Mouse (Mus musculus) hindbrain, embryonic 12.5 days (tissue): Measurements from ENCODE around the gene Plekhm1. TPM values are rescaled to one million over a fixed set of nuclear protein-coding genes. Genes with fewer than 3 reads are reported as not detected.

ENCODE experiments used
- ATAC-seq: fragments of 200-750 bp; cut with Nextera tagmentation; 2 replicates; pipeline ENCODE4 v1.8.0; 2017; ENCODE audit warnings: moderate TSS enrichment; ENCODE audit not compliant: low FRiP score
- H3K27ac ChIP-seq: fragments of 300-500 bp; sonication (generic); 2 replicates; pipeline ENCODE4 v1.5.1; 2016; ENCODE audit warnings: mild to moderate bottlenecking
- H3K27me3 ChIP-seq: fragments of 300-500 bp; sonication (generic); 2 replicates; pipeline ENCODE4 v1.6.1; 2016; ENCODE audit warnings: mild to moderate bottlenecking
- H3K36me3 ChIP-seq: fragments of 300-500 bp; sonication (generic); 2 replicates; pipeline ENCODE4 v1.6.1; 2016; ENCODE audit warnings: mild to moderate bottlenecking
- H3K4me1 ChIP-seq: fragments of 300-500 bp; sonication (generic); 2 replicates; pipeline ENCODE4 v1.6.1; 2016
- H3K4me2 ChIP-seq: fragments of 300-500 bp; sonication (generic); replicated peaks from 2 replicates; pipeline ENCODE4 v1.6.1; 2016; ENCODE audit warnings: mild to moderate bottlenecking
- H3K4me3 ChIP-seq: fragments of 300-500 bp; sonication (generic); 2 replicates; pipeline ENCODE4 v1.5.1; 2016; ENCODE audit warnings: mild to moderate bottlenecking
- H3K9ac ChIP-seq: fragments of 300-500 bp; sonication (generic); 2 replicates; pipeline ENCODE4 v1.6.1; 2016; ENCODE audit warnings: mild to moderate bottlenecking, moderate library complexity
- H3K9me3 ChIP-seq: fragments of 300-500 bp; sonication (generic); replicated peaks from 2 replicates; pipeline ENCODE4 v1.6.1; 2016; ENCODE audit warnings: mild to moderate bottlenecking
- WGBS: fragments of 180-500 bp; shearing (Covaris S2); methylation state at CpG from one replicate; pipeline ENCODE4 v1.1.7; 2016; 5-methylcytosine and 5-hydroxymethylcytosine counted together
- polyA plus RNA-seq: library from polyadenylated mRNA; unstranded; fragments of >200 nt; fragmentation: Nextera tagmentation; extraction: Ambion mirVana; gene quantifications from 2 replicates; pipeline ENCODE4 v1.2.1, GENCODE M21; 2016

Gene Plekhm1
- polyA plus RNA-seq, 1 experiment from 2014 or later = 11.5 TPM

DNA sequence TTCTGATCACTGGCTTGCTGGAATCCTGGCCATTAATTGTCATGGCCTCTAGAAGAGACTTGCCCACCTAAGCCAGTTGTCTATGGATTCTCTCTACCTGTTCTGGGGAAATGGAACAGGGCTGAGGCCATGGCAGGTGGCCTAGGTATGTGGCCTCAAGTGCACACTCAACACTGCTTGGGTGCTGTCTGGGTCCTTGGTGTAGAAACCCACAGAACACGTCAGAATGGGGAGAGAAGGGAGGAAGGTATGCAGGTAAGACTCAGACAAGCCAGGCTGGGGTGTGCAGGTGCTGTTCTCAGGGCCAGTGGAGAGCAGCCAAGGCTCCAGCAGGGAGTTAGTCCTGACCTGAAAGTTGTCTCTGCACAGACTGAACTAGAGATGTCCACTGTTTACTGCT lies 94.4 kb downstream of the Plekhm1 start:
- H3K27me3 ChIP-seq = no peaks in the 10 kb centered on the region
- no peak overlapping the region for H3K9ac ChIP-seq
- H3K4me3 ChIP-seq = no peak overlapping the region
- no peak overlapping the region for H3K4me2 ChIP-seq
- no peak for ATAC-seq
- H3K27ac ChIP-seq = no peak overlapping the region
- WGBS = 76% methylated on average over 1 of the region's 1 CpGs
- no peaks in the 10 kb centered on the region for H3K4me1 ChIP-seq
- no peaks in the 10 kb centered on the region for H3K9me3 ChIP-seq
- H3K36me3 ChIP-seq = no peaks in the 10 kb centered on the region

DNA sequence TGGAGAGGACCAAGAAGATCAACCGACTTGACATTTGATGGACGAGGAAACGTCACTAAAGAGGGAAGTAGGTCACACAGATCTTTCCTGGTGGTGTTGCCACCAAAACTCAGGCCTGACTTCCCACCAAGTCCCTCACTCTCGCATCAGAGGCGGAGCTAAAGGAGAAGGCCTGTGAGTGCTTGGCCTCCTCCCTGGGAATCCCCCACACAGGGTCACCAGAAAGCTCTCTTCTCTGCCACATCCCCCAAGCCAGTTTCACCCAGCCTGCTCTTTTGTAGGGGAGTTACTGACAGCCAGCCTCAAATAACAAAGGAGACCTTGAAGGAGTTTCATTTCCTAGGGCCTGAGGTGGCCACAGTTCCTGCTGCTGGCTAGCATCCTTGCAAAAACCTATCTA lies 97.1 kb downstream of the Plekhm1 start:
- WGBS = 77% methylated on average over 5 of the region's 5 CpGs
- Histone ChIP-seq H3K4me2 (no peak overlapping the region), H3K27me3 (peaks cover 6% of the 10 kb centered on the region), H3K9ac (no peak overlapping the region), H3K27ac (no peak overlapping the region), H3K9me3 (no peaks in the 10 kb centered on the region), H3K36me3 (no peaks in the 10 kb centered on the region), H3K4me1 (peaks cover 8% of the 10 kb centered on the region), H3K4me3 (no peak overlapping the region)
- ATAC-seq = no peak

DNA sequence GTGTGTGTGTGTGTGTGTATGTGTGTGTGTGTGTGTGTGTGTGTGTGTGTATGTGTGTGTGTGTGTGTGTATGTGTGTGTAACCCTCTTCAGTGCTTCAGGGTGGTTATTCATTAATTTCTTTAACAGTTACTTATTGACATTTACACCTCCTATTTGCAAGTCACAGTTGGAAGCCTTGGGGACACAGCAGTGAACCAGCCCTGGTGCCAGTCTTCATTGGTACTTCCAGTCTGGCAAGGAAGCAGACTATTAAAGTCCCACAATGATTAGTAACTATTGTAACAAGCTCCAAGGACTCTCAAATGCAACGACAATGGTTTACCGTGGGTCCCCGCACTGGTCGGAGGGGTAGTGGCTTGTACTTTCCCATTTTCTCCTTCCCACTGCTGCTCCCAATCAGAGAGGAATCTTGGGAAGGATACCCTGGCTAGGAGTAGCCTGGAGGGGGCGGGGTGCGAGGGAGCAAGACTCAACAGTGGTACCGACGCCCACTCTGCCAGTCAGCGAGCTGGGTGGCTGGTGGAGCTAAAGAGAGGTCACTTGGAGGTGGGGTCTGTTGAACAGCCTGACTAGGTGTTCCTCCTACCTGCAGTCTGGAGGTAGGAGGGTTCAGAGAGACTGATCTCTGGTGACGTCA lies 97.6 kb downstream of the Plekhm1 start:
- Histone ChIP-seq H3K27ac (no peak overlapping the region), H3K27me3 (peaks cover 7% of the 10 kb centered on the region), H3K4me3 (no peak overlapping the region), H3K36me3 (no peaks in the 10 kb centered on the region), H3K4me1 (peaks cover 8% of the 10 kb centered on the region), H3K4me2 (no peak overlapping the region), H3K9me3 (no peaks in the 10 kb centered on the region), H3K9ac (no peak overlapping the region)
- no peak for ATAC-seq
- 64% methylated on average over 10 of the region's 10 CpGs for WGBS

Other genes starting within 250 kb of the Plekhm1 start
- gene Fmnl1, start 241.6 kb downstream of the Plekhm1 start, polyA plus RNA-seq = 1.4 and 1.6 TPM in 2 replicates
- gene 1700023F06Rik, start 204.1 kb downstream of the Plekhm1 start, polyA plus RNA-seq = 0.34 and 0.71 TPM in 2 replicates
- gene Spata32, start 194.3 kb downstream of the Plekhm1 start, polyA plus RNA-seq = 0.21 TPM in 1 of 2 replicates, not detected in the other
- 3.9 and 4.8 TPM in 2 replicates for gene Map3k14, start 145.2 kb downstream of the Plekhm1 start, polyA plus RNA-seq
- gene Arhgap27, start 49.0 kb downstream of the Plekhm1 start, polyA plus RNA-seq = 5.2 and 5.9 TPM in 2 replicates
- not detected in 2 replicates for gene Lrrc37a, start 91.9 kb upstream of the Plekhm1 start, polyA plus RNA-seq
- gene Gm884, start 208.5 kb upstream of the Plekhm1 start, polyA plus RNA-seq = not detected in 2 replicates
- gene Lyzl6, start 226.2 kb upstream of the Plekhm1 start, polyA plus RNA-seq = not detected in 2 replicates
- not detected in 2 replicates for gene Rprml, start 236.9 kb upstream of the Plekhm1 start, polyA plus RNA-seq